Mouse (Mus musculus): ENCODE results near the gene Phactr1. TPM values are rescaled to one million over a fixed set of nuclear protein-coding genes. Genes with fewer than 3 reads are reported as not detected.

Gene Phactr1
- total RNA-seq, 1 experiment = 1.2 TPM

DNA sequence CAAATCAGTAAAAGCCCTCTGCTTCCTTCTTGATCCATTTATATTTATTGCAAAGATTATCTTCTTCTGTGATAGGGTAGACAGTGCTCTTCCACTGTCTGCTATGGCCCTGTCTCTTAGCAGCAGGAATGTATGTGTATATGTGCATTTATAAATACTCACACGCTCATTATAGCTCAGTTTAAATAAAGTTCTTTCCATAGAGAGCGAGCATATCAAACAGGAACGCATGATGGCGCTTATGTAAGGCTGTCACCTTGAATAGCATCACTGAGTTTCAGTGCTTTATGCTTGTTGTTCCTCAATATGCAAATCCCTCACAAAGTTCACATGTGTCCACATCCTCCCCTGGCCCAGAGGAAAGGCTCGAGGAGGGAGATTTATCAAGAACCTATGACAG is 57.7 kb downstream of the Phactr1 start:
- Histone ChIP-seq H3K4me1 (ENCODE audit: control insufficient read depth in 2 of 2, insufficient read depth in 2 of 2, low read length in 2 of 2, poor library complexity in 1 of 2) (no peaks in the 10 kb centered on the region), H3K36me3 (ENCODE audit: control insufficient read depth, insufficient read depth, low read length, poor library complexity, severe bottlenecking) (no peaks in the 10 kb centered on the region), H3K9me3 (ENCODE audit: control insufficient read depth, insufficient read depth, low read depth, low read length) (no peaks in the 10 kb centered on the region), H3K27ac (ENCODE audit: insufficient read depth, low read depth, low read length, poor library complexity, severe bottlenecking) (no peak overlapping the region), H3K9ac (ENCODE audit: insufficient read depth, low read depth, low read length, poor library complexity, severe bottlenecking) (no peak overlapping the region), H3K4me3 (ENCODE audit: insufficient read depth in 1 of 2, low read depth in 1 of 2, low read length in 2 of 2, poor library complexity in 1 of 2, severe bottlenecking in 1 of 2) (no peak overlapping the region)
- no peak for DNase-seq (ENCODE audit: low read depth, low spot score)
- TF ChIP-seq HCFC1 (IDR thresholded peaks at IDR 0.05; ENCODE audit: borderline replicate concordance, insufficient read depth, low read length) (no peak), CHD2 (IDR thresholded peaks at IDR 0.05; ENCODE audit: low read depth, low read length) (no peak), ZNF384 (IDR thresholded peaks at IDR 0.05; ENCODE audit: low read depth, low read length) (no peak), ZC3H11A (IDR thresholded peaks at IDR 0.05; ENCODE audit: borderline replicate concordance, low read depth, low read length) (no peak), MAFK (IDR thresholded peaks at IDR 0.05; ENCODE audit: insufficient read depth, low read depth, low read length) (no peak)
- in situ Hi-C loops (cut with MboI; ENCODE audit: low sequenced_read_pairs in 2 of 2, unreplicated experiment in 2 of 2) = no loop called here

DNA sequence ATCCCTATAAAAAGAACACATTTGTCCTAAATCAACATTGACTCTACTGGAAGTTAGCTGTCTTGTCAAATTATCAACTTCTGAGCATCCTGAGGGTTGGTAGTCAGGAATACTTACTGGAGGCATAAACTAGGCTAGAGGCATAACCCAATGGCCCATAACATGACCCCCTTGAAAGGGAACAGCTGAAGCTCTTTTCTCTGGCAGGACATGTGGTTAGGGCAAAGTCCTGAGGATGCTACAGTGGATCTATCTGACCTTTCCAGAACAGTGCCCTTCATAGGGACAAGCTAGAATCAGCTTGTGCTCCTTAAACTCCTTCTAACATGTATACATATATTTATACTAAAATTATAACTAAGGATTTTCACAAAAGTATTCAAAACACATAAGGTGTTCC is 61.8 kb downstream of the Phactr1 start:
- H3K9me3 ChIP-seq (ENCODE audit: control insufficient read depth, insufficient read depth, low read depth, low read length) = no peaks in the 10 kb centered on the region
- in situ Hi-C loops (cut with MboI; ENCODE audit: low sequenced_read_pairs in 2 of 2, unreplicated experiment in 2 of 2) = no loop called here

DNA sequence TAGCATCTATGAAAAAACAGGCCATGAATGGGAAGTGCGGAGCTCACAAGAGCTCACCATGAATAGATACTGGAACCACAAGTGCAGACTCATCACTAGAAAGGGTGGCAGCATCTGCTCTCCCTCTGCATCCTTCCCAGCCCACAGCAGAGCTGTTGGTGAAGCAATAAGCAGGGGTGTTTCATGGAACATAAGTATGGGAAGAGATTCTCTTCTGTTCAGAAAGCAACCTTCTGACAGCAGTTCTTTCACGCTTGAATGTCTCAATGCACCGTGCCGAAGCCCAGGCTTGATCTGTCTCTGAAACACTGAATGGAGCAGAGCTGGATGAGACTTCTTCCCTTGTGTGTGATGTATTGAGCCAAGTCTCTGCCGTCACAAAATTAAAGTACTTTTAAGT is 64.0 kb downstream of the Phactr1 start:
- in situ Hi-C loops (cut with MboI; ENCODE audit: low sequenced_read_pairs in 2 of 2, unreplicated experiment in 2 of 2) = no loop called here

More for the DNA sequence above, 61.8 kb downstream of the Phactr1 start:
- Histone ChIP-seq H3K9ac (ENCODE audit: insufficient read depth, low read depth, low read length, poor library complexity, severe bottlenecking) (no peak overlapping the region), H3K27ac (ENCODE audit: insufficient read depth, low read depth, low read length, poor library complexity, severe bottlenecking) (no peak overlapping the region), H3K4me1 (ENCODE audit: control insufficient read depth in 2 of 2, insufficient read depth in 2 of 2, low read length in 2 of 2, poor library complexity in 1 of 2) (no peaks in the 10 kb centered on the region), H3K4me3 (ENCODE audit: insufficient read depth in 1 of 2, low read depth in 1 of 2, low read length in 2 of 2, poor library complexity in 1 of 2, severe bottlenecking in 1 of 2) (no peak overlapping the region), H3K36me3 (ENCODE audit: control insufficient read depth, insufficient read depth, low read length, poor library complexity, severe bottlenecking) (no peaks in the 10 kb centered on the region)
- no peak for DNase-seq (ENCODE audit: low read depth, low spot score)
- TF ChIP-seq ZNF384 (IDR thresholded peaks at IDR 0.05; ENCODE audit: low read depth, low read length) = no peak
- no peak for TF ChIP-seq HCFC1 (IDR thresholded peaks at IDR 0.05; ENCODE audit: borderline replicate concordance, insufficient read depth, low read length)
- TF ChIP-seq CHD2 (IDR thresholded peaks at IDR 0.05; ENCODE audit: low read depth, low read length) = no peak
- no peak for TF ChIP-seq ZC3H11A (IDR thresholded peaks at IDR 0.05; ENCODE audit: borderline replicate concordance, low read depth, low read length)
- TF ChIP-seq MAFK (IDR thresholded peaks at IDR 0.05; ENCODE audit: insufficient read depth, low read depth, low read length) = no peak

DNA sequence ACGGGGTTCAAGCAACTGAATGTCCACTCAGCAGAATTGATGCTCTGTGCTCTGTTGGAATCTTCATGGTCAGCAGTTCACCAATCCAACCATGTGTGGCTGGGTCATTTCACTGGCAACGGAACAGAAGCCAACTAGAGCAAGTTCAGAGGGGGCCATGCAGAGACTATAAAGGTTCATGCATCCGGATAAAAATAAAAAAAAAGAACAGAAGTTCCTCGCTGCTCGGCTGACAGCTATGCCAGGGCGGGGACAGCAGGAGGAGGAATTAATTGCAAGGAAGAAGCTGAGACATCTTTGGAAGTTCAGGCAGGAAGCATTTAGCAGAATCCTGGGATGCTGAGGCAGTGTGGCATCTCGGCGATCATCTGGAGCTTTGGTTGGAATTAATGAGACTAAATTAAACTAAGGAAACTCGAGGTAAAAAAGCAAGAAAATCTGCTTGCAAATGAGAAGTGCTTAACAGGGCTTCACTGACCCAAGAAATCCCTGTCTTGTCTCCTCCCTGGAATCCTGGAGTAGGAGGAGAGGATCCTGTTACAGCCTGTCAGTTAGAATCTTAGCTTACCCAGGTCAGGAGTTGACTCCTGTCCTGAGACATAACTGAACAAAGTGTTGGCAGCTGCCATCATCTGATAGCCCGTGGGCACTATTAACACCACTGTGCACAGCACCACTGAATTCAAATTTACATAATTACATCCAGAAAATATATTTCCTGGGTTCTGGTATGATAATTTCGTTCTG is 77.4 kb downstream of the Phactr1 start:
- in situ Hi-C loops (cut with MboI; ENCODE audit: low sequenced_read_pairs in 2 of 2, unreplicated experiment in 2 of 2) = no loop called here
- TF ChIP-seq ZNF384 (IDR thresholded peaks at IDR 0.05; ENCODE audit: low read depth, low read length) (no peak), MAFK (IDR thresholded peaks at IDR 0.05; ENCODE audit: insufficient read depth, low read depth, low read length) (no peak), CHD2 (IDR thresholded peaks at IDR 0.05; ENCODE audit: low read depth, low read length) (no peak), HCFC1 (IDR thresholded peaks at IDR 0.05; ENCODE audit: borderline replicate concordance, insufficient read depth, low read length) (no peak), ZC3H11A (IDR thresholded peaks at IDR 0.05; ENCODE audit: borderline replicate concordance, low read depth, low read length) (no peak)
- no peaks in the 10 kb centered on the region for H3K9me3 ChIP-seq (ENCODE audit: control insufficient read depth, insufficient read depth, low read depth, low read length)
- no peak overlapping the region for H3K9ac ChIP-seq (ENCODE audit: insufficient read depth, low read depth, low read length, poor library complexity, severe bottlenecking)
- H3K4me1 ChIP-seq (ENCODE audit: control insufficient read depth in 2 of 2, insufficient read depth in 2 of 2, low read length in 2 of 2, poor library complexity in 1 of 2) = no peaks in the 10 kb centered on the region
- no peak overlapping the region for H3K27ac ChIP-seq (ENCODE audit: insufficient read depth, low read depth, low read length, poor library complexity, severe bottlenecking)
- DNase-seq (ENCODE audit: low read depth, low spot score) = no peak
- no peak overlapping the region for H3K4me3 ChIP-seq (ENCODE audit: insufficient read depth in 1 of 2, low read depth in 1 of 2, low read length in 2 of 2, poor library complexity in 1 of 2, severe bottlenecking in 1 of 2)
- H3K36me3 ChIP-seq (ENCODE audit: control insufficient read depth, insufficient read depth, low read length, poor library complexity, severe bottlenecking) = no peaks in the 10 kb centered on the region

More for the DNA sequence above, 64.0 kb downstream of the Phactr1 start:
- no peaks in the 10 kb centered on the region for H3K9me3 ChIP-seq (ENCODE audit: control insufficient read depth, insufficient read depth, low read depth, low read length)
- no peak overlapping the region for H3K27ac ChIP-seq (ENCODE audit: insufficient read depth, low read depth, low read length, poor library complexity, severe bottlenecking)
- H3K9ac ChIP-seq (ENCODE audit: insufficient read depth, low read depth, low read length, poor library complexity, severe bottlenecking) = no peak overlapping the region
- no peak overlapping the region for H3K4me3 ChIP-seq (ENCODE audit: insufficient read depth in 1 of 2, low read depth in 1 of 2, low read length in 2 of 2, poor library complexity in 1 of 2, severe bottlenecking in 1 of 2)
- no peak for DNase-seq (ENCODE audit: low read depth, low spot score)
- H3K36me3 ChIP-seq (ENCODE audit: control insufficient read depth, insufficient read depth, low read length, poor library complexity, severe bottlenecking) = no peaks in the 10 kb centered on the region
- TF ChIP-seq HCFC1 (IDR thresholded peaks at IDR 0.05; ENCODE audit: borderline replicate concordance, insufficient read depth, low read length) = no peak
- no peak for TF ChIP-seq CHD2 (IDR thresholded peaks at IDR 0.05; ENCODE audit: low read depth, low read length)
- no peak for TF ChIP-seq ZC3H11A (IDR thresholded peaks at IDR 0.05; ENCODE audit: borderline replicate concordance, low read depth, low read length)
- TF ChIP-seq ZNF384 (IDR thresholded peaks at IDR 0.05; ENCODE audit: low read depth, low read length) = no peak
- no peak for TF ChIP-seq MAFK (IDR thresholded peaks at IDR 0.05; ENCODE audit: insufficient read depth, low read depth, low read length)
- H3K4me1 ChIP-seq (ENCODE audit: control insufficient read depth in 2 of 2, insufficient read depth in 2 of 2, low read length in 2 of 2, poor library complexity in 1 of 2) = no peaks in the 10 kb centered on the region
